Mouse (Mus musculus) MEL (cell line): ENCODE data around the gene Smoc1.

Experiments
- CHD1 ChIP-seq: IDR thresholded peaks from 2 replicates; pipeline ENCODE4 v1.6.1; 2012; ENCODE audit warnings: low read depth, mild to moderate bottlenecking, inconsistent platforms, low read length, improper control_type of control experiment
- EP300 ChIP-seq, 2 experiments: IDR thresholded peaks; 2 replicates each; pipeline ENCODE4 v1.6.1; 2011; ENCODE audit warnings: improper control_type of control experiment in 2 of 2, low read length in 2 of 2, low read depth in 1 of 2, mild to moderate bottlenecking in 1 of 2
- POLR2AphosphoS2 ChIP-seq: IDR thresholded peaks from 2 replicates; pipeline ENCODE4 v1.6.1; 2011; ENCODE audit warnings: low read length, improper control_type of control experiment
- RCOR1 ChIP-seq: IDR thresholded peaks from 2 replicates; pipeline ENCODE4 v1.6.1; 2012; ENCODE audit warnings: low read depth, mild to moderate bottlenecking, inconsistent platforms, low read length, improper control_type of control experiment
- TCF12 ChIP-seq: IDR thresholded peaks from 2 replicates; pipeline ENCODE4 v1.6.1; 2014; ENCODE audit warnings: low read depth, mild to moderate bottlenecking, inconsistent platforms, low read length, improper control_type of control experiment, moderate library complexity
- UBTF ChIP-seq: IDR thresholded peaks from 2 replicates; pipeline ENCODE4 v1.6.1; 2012; ENCODE audit warnings: low read depth, mild to moderate bottlenecking, inconsistent platforms, low read length, improper control_type of control experiment, moderate library complexity, borderline replicate concordance; ENCODE audit not compliant: insufficient read depth

GRCm38 (mm10) chr12:81063336-81063955 lies 36.8 kb downstream of the Smoc1 start:
- TF ChIP-seq CHD1 (no peak), TCF12 (no peak), POLR2AphosphoS2 (no peak), EP300 (IDR thresholded peaks at IDR 0.05; ENCODE audit: low read depth in 1 of 2, low read length in 2 of 2) (no peak), RCOR1 (no peak), UBTF (no peak)
